Mouse (Mus musculus) intestine, embryonic 16.5 days (tissue): ENCODE data around the gene M1ap. TPM values are rescaled to one million over a fixed set of nuclear protein-coding genes. Genes with fewer than 3 reads are reported as not detected.
A peak's percentile ranks its signal among the peaks of the same experiment; 100 is the strongest.

Experiments
- ATAC-seq: fragments of 200-750 bp; cut with Nextera tagmentation; 2 replicates; pipeline ENCODE4 v1.8.0; 2017; ENCODE audit warnings: moderate TSS enrichment, moderate library complexity
- H3K27ac ChIP-seq: fragments of 300-500 bp; sonication (generic); 2 replicates; pipeline ENCODE4 v1.5.1; 2014; ENCODE audit warnings: mild to moderate bottlenecking, low read length
- H3K27me3 ChIP-seq: fragments of 300-500 bp; sonication (generic); replicated peaks from 2 replicates; pipeline ENCODE4 v1.6.1; 2014; ENCODE audit warnings: low read length, control low read depth, mixed read lengths; ENCODE audit not compliant: control insufficient read depth, insufficient read depth
- H3K36me3 ChIP-seq: fragments of 300-500 bp; sonication (generic); 2 replicates; pipeline ENCODE4 v1.6.1; 2014; ENCODE audit warnings: low read length, control low read depth; ENCODE audit not compliant: control insufficient read depth, insufficient read depth
- H3K4me1 ChIP-seq: fragments of 300-500 bp; sonication (generic); 2 replicates; pipeline ENCODE4 v1.6.1; 2014; ENCODE audit warnings: low read length, control low read depth, mixed read lengths; ENCODE audit not compliant: control insufficient read depth, insufficient read depth
- H3K4me2 ChIP-seq: fragments of 300-500 bp; sonication (generic); 2 replicates; pipeline ENCODE4 v1.6.1; 2014; ENCODE audit warnings: low read depth, low read length, control low read depth
- H3K4me3 ChIP-seq: fragments of 300-500 bp; sonication (generic); 2 replicates; pipeline ENCODE4 v1.5.1; 2014; ENCODE audit warnings: mild to moderate bottlenecking, low read length
- H3K9ac ChIP-seq: fragments of 300-500 bp; sonication (generic); 2 replicates; pipeline ENCODE4 v1.6.1; 2014; ENCODE audit warnings: low read depth, low read length
- H3K9me3 ChIP-seq: fragments of 300-500 bp; sonication (generic); 2 replicates; pipeline ENCODE4 v1.6.1; 2016; ENCODE audit warnings: low read length, control low read depth; ENCODE audit not compliant: control insufficient read depth
- WGBS: fragments of 180-500 bp; shearing (Covaris S2); extraction: QIAGEN DNeasy Blood & Tissue Kit; methylation state at CpG from one replicate; pipeline ENCODE4 v1.1.7; 2014; 5-methylcytosine and 5-hydroxymethylcytosine counted together
- polyA plus RNA-seq: library from polyadenylated mRNA; unstranded; fragments of >200 nt; fragmentation: Nextera tagmentation; extraction: Ambion mirVana; gene quantifications from 2 replicates; pipeline ENCODE4 v1.2.1, GENCODE M21; 2015

The M1ap gene
- polyA plus RNA-seq, 1 experiment from 2014 or later: 0.62 TPM

DNA sequence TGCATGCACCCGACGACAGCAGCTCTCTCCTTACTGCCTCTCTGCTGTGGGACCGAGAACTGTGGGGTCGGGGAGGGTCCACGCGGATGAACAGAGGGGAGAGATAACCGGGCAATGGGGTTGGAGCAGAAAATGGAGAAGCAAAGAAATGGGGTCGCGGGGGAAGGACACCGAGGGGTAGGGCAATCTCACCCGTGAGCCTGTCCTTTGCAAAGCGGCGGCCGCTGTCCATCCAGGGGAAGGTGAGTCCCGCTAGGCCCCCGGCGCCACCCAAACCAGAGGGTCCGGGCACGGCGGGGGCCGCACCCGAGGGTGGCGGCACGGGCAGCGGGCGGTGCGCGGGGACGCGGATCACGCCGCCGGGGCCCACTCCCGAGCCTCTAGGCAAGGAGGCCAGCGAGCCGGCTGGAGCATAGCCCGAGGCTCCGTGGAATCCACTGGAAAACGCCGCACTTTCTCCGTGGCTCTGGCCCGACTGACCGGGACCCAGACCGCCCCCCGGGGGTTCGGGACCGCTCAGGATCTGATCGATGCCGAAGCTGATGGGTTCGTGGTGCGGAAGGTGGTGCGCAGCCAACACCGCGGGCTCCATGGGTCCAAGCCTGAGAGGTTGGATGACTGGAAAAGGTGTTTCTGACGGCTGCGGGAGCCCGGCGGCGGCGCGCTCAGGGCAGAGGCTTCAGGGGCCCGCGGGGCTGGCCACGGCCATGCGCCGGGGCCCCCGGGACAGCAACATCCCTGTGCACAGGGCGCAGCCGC, 123.0 kb downstream of the M1ap start:
- WGBS: 1% methylated on average over 66 of the region's 69 CpGs
- Histone ChIP-seq H3K9me3 (no peaks in the 10 kb centered on the region), H3K4me3 (peak overlapping the region; percentile 41), H3K4me2 (peak overlapping the region; percentile 47), H3K36me3 (no peaks in the 10 kb centered on the region), H3K9ac (peak overlapping the region; percentile 52), H3K4me1 (peaks cover 14% of the 10 kb centered on the region), H3K27ac (no peak overlapping the region), H3K27me3 (peaks cover 89% of the 10 kb centered on the region)
- peak; percentile 5; the same call in 1 of the 2 replicates for ATAC-seq

DNA sequence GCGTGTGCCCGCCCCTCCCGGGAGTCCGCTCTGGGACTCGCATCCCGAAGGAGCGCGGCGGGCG, 123.4 kb downstream of the M1ap start, which contains the start of gene Tlx2:
Tlx2 (minus strand) TSS at position 47 of the 64 bp plus-strand sequence.
- 0% methylated on average over 10 of the region's 10 CpGs for WGBS
- H3K9ac ChIP-seq: peak within 1 kb of the TSS; percentile 52
- peak within 1 kb of the TSS; percentile 27 for H3K27ac ChIP-seq
- H3K4me3 ChIP-seq: peak within 1 kb of the TSS; percentile 41
- H3K36me3 ChIP-seq: no peaks in the 10 kb centered on the region
- peaks cover 87% of the 10 kb centered on the region for H3K27me3 ChIP-seq
- peaks cover 14% of the 10 kb centered on the region for H3K4me1 ChIP-seq
- no peaks in the 10 kb centered on the region for H3K9me3 ChIP-seq
- peak within 1 kb of the TSS; percentile 47 for H3K4me2 ChIP-seq
- no peak for ATAC-seq

DNA sequence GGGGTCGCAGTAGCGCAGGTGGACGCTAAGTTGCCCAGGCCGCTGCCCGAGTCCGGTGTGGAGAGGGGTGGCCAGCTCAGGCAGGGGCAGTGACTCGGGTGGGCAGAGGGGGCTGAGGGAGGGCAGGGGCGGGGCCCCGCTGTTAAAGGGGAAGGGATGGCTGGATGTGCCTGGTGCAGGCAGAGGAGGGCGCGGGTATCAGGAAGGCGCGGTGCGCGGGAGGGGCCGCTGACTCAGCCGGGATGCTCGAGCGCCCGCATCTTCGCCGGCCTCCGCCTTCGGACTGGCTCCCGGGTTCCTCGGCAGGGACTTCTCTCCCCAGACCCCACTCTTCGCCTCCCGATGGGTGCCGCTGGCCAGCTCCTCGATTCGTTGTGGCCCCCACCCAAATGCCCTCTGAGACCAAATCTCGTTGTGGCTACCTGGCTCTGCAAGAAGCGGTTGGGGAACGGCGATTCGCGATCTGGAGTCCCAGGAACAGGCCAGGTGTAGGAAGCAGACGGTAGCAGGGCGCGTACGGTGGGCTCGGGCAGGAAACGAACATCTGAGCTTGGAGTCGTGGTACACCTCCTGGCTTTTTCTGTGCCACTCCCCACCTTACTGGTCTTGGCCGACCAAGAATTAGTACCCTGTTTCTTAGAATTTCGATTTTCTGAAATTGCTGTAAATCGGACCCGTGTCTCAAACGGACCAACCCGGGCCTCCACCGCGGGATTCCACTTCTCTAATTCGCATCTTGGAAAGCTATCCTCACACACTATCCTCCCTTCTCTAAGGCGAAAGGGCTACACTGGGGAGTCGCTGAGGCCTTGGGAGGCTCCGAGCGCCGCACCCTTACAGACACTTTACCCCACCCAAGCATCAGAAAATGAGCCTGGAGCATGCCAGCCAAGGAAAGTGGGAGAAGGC, 123.9 kb downstream of the M1ap start:
- no peak overlapping the region for H3K9ac ChIP-seq
- H3K27me3 ChIP-seq: peaks cover 89% of the 10 kb centered on the region
- H3K9me3 ChIP-seq: no peaks in the 10 kb centered on the region
- ATAC-seq: peak; percentile 43
- peak overlapping the region; percentile 22; the same call in 1 of the 2 replicates for H3K4me2 ChIP-seq
- no peaks in the 10 kb centered on the region for H3K36me3 ChIP-seq
- H3K4me1 ChIP-seq: peaks cover 14% of the 10 kb centered on the region
- H3K27ac ChIP-seq: peak overlapping the region; percentile 27
- WGBS: under 1% methylated on average over 53 of the region's 58 CpGs
- H3K4me3 ChIP-seq: peak overlapping the region; percentile 41

DNA sequence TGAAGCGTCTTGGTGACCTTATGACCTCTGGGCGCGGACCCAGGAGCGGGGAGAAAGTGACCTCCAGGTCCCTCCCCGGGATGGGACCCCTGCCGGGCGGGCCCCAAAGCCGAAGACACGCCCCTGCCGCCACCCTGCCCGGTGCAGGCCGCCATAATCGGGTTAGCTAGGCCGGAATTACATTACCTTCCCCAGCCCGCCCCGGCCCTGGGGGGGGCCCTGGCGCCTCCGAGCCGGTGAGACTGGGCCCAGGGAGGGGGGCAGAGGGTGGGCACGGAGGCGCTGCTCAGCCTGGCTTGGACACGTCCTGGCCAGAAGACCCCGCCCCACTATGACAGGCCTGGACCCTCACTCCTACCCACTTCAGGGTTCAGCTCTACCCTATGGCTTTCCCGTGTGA, 124.5 kb downstream of the M1ap start:
- WGBS: 1% methylated on average over 23 of the region's 24 CpGs
- Histone ChIP-seq H3K27ac (peak overlapping the region; percentile 14; the same call in 1 of the 2 replicates), H3K9me3 (no peaks in the 10 kb centered on the region), H3K4me1 (peaks cover 14% of the 10 kb centered on the region), H3K4me3 (peak overlapping the region; percentile 41), H3K27me3 (peaks cover 89% of the 10 kb centered on the region), H3K4me2 (0 out of 2 replicates have a peak overlapping the region, but pooled peaks have one; percentile 22), H3K36me3 (no peaks in the 10 kb centered on the region), H3K9ac (no peak overlapping the region)
- peak; percentile 52 for ATAC-seq

DNA sequence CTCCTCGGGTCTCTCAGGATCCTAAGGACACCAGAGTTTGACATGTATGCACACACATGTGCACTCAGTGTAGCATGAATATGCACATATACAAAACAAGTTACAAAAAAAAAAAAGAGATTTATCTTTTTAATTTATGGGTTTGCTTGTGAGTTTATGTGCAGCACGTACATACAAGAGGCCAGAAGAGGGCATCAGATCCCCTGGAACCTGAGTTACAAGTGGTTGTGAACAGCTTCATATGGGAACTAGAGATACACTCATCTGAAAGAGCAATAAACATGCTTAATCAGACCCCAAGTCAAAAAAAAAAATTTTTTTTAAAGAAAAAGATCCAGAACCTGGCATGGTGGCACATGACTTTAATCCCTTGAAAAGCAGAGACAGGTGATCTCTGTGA, 128.3 kb downstream of the M1ap start:
- Histone ChIP-seq H3K27me3 (peaks cover 54% of the 10 kb centered on the region), H3K27ac (no peak overlapping the region), H3K4me2 (no peak overlapping the region), H3K9ac (no peak overlapping the region), H3K9me3 (no peaks in the 10 kb centered on the region), H3K4me3 (no peak overlapping the region), H3K36me3 (no peaks in the 10 kb centered on the region), H3K4me1 (peaks cover 19% of the 10 kb centered on the region)
- ATAC-seq: no peak
- 13% methylated on average over 2 of the region's 2 CpGs for WGBS

DNA sequence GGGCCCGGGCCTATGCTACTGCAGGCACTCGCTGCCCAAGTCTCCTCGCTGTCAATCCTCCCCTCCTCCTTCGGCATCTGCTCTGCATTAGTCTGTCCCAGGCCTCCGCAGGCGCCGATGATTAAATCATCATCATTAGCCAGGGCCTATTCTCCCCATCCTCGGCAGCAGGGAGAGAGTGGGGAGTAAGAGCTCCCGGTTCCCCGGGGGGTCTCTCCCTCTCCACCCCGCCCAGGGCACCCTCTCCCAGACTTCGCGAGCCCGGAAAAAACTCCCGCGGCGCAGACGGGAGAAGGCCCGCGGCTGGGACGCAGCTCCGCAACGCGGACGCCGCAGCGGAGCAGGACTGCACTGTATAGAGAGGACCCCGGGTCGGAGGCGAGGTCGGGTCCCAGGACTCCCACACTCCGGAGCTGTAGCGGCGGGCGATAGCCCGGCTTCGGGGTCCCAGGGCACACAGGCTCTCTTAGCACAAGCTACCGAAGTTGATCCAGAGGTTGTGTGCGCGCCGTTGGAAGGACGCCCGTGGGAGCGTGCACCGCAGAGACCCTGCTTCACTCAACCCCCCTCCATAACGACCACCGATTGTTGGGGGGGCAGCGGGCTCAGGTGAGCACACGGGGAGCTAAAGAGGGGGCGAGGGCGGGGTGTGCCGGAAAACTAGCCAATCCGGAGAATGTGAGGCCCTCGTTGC, 131.1 kb downstream of the M1ap start, which contains the start of gene Pcgf1:
Pcgf1 (plus strand) TSS at position 240 of the 694 bp plus-strand sequence.
- Histone ChIP-seq H3K9me3 (no peaks in the 10 kb centered on the region), H3K4me1 (peaks cover 8% of the 10 kb centered on the region; the same call in 1 of the 2 replicates), H3K27ac (peak within 1 kb of the TSS; percentile 78), H3K4me3 (peak within 1 kb of the TSS; percentile 85), H3K4me2 (peak within 1 kb of the TSS; percentile 97), H3K27me3 (peaks cover 29% of the 10 kb centered on the region), H3K9ac (peak within 1 kb of the TSS; percentile 88), H3K36me3 (peaks cover 4% of the 10 kb centered on the region)
- under 1% methylated on average over 54 of the region's 54 CpGs for WGBS
- peak; percentile 71 for ATAC-seq

DNA sequence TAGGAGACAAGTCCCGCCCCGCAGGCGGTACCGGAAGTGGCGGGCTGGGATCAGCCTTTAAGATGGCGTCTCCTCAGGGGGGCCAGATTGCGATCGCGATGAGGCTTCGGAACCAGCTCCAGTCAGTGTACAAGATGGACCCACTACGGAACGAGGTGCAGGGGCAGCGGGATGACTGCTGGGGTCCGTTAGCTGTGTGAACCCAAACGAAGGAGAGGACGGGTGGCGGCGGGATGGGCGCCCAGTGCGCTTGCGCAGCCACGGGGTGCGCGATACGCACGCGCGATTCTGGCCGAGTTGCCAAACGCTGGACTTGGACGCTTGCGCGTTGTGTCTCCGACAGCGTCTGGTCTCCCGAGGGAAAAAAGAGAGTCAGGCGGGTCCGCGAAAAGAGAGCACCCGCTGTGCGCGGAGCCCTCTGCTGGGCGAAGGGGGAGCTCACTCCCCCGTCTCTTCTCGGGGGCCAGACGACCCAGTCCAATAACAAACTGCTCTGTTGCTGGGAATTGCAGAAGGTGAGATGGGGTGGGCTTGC, 131.7 kb downstream of the M1ap start:
- no peaks in the 10 kb centered on the region for H3K9me3 ChIP-seq
- peak overlapping the region; percentile 88 for H3K9ac ChIP-seq
- under 1% methylated on average over 46 of the region's 46 CpGs for WGBS
- peak; percentile 95 for ATAC-seq
- peak overlapping the region; percentile 85 for H3K4me3 ChIP-seq
- peak overlapping the region; percentile 85 for H3K4me2 ChIP-seq
- peak overlapping the region; percentile 78 for H3K27ac ChIP-seq
- H3K27me3 ChIP-seq: peaks cover 30% of the 10 kb centered on the region
- peaks cover 4% of the 10 kb centered on the region for H3K36me3 ChIP-seq
- peaks cover 8% of the 10 kb centered on the region; the same call in 1 of the 2 replicates for H3K4me1 ChIP-seq
